Mouse (Mus musculus) large intestine, adult 2 months (tissue): ENCODE measurements around the gene Il6. TPM values are rescaled to one million over a fixed set of nuclear protein-coding genes. Genes with fewer than 3 reads are reported as not detected.

Experiments
- polyA plus RNA-seq: library from polyadenylated mRNA; depleted of rRNA; stranded (reverse); fragments of >200 nt; gene quantifications from 2 replicates; pipeline ENCODE4 v1.2.3, GENCODE M21; 2012; rRNA removed

The Il6 gene
- polyA plus RNA-seq, 1 experiment, result not detected

Other genes starting within 250 kb of the Il6 start
- gene Tyms, start 60.5 kb downstream of the Il6 start, polyA plus RNA-seq, result 47.6 and 60.5 TPM in 2 replicates
- gene Garem2, start 92.0 kb downstream of the Il6 start, polyA plus RNA-seq, result 0.02 TPM in 1 of 2 replicates, not detected in the other
- gene 3110082J24Rik, start 93.0 kb downstream of the Il6 start, polyA plus RNA-seq, result not detected in 2 replicates
- 59.3 and 80.2 TPM in 2 replicates for gene Hadha, start 142.0 kb downstream of the Il6 start, polyA plus RNA-seq
- gene Hadhb, start 142.1 kb downstream of the Il6 start, polyA plus RNA-seq, result 117 and 122 TPM in 2 replicates
- 0.16 TPM in 1 of 2 replicates, not detected in the other for gene Adgrf3, start 192.6 kb downstream of the Il6 start, polyA plus RNA-seq
- gene Selenoi, start 219.5 kb downstream of the Il6 start, polyA plus RNA-seq, result 44.8 and 103 TPM in 2 replicates